Mouse (Mus musculus): ENCODE results near the gene Vmn1r78. TPM values are rescaled to one million over a fixed set of nuclear protein-coding genes. Genes with fewer than 3 reads are reported as not detected.

The Vmn1r78 gene
- not detected in 2 replicates for polyA plus RNA-seq (2012; ENCODE audit: low replicate concordance)

GRCm38 (mm10) chr7:12149957-12150356 is at the start of gene Vmn1r78:
TSS of gene Vmn1r78 (plus strand) at chr7:12150257.

GRCm38 (mm10) chr7:12170979-12171378 is 20.9 kb downstream of the Vmn1r78 start, which contains the start of gene Vmn1r79:
TSS of gene Vmn1r79 (plus strand) at chr7:12171279.

GRCm38 (mm10) chr7:12188986-12189385 is 38.9 kb downstream of the Vmn1r78 start, which contains the start of gene Vmn1r80:
TSS of gene Vmn1r80 (plus strand) at chr7:12189286.

Other genes with a start within 250 kb of the Vmn1r78 start
- not detected in 2 replicates for gene Vmn1r76, start 212.0 kb upstream of the Vmn1r78 start, polyA plus RNA-seq (2012; ENCODE audit: low replicate concordance)
- 0.20 TPM in 1 of 2 replicates, not detected in the other for gene Vmn1r77, start 113.5 kb upstream of the Vmn1r78 start, polyA plus RNA-seq (2012; ENCODE audit: low replicate concordance)
- not detected in 2 replicates for gene Vmn1r79, start 21.0 kb downstream of the Vmn1r78 start, polyA plus RNA-seq (2012; ENCODE audit: low replicate concordance)
- not detected in 2 replicates for gene Vmn1r80, start 39.0 kb downstream of the Vmn1r78 start, polyA plus RNA-seq (2012; ENCODE audit: low replicate concordance)
- gene Vmn1r81, start 118.0 kb downstream of the Vmn1r78 start, polyA plus RNA-seq (2012; ENCODE audit: low replicate concordance) = 0.07 TPM in 1 of 2 replicates, not detected in the other
- gene Vmn1r82, start 150.2 kb downstream of the Vmn1r78 start, polyA plus RNA-seq (2012; ENCODE audit: low replicate concordance) = 0.05 TPM in 1 of 2 replicates, not detected in the other
- not detected in 2 replicates for gene Vmn1r83, start 179.2 kb downstream of the Vmn1r78 start, polyA plus RNA-seq (2012; ENCODE audit: low replicate concordance)
- not detected in 2 replicates for gene Vmn1r84, start 219.0 kb downstream of the Vmn1r78 start, polyA plus RNA-seq (2012; ENCODE audit: low replicate concordance)